Mouse (Mus musculus): ENCODE results near the gene Slc4a4. TPM values are rescaled to one million over a fixed set of nuclear protein-coding genes. Genes with fewer than 3 reads are reported as not detected.
A peak's percentile ranks its signal among the peaks of the same experiment; 100 is the strongest.

Gene Slc4a4
- polyA plus RNA-seq, 1 experiment from 2014 or later = 4.8 TPM

- no peak overlapping the region for H3K4me2 ChIP-seq (ENCODE audit: low read length)
- H3K4me3 ChIP-seq (replicated peaks; ENCODE audit: low read depth, low read length) = no peak overlapping the region
- H3K4me1 ChIP-seq (ENCODE audit: control insufficient read depth, insufficient read depth, low read length) = no peaks in the 10 kb centered on the region
- no peak overlapping the region for H3K27ac ChIP-seq (replicated peaks; ENCODE audit: low read depth, low read length)
- no peak for ATAC-seq (ENCODE audit: low FRiP score, low TSS enrichment)
- H3K27me3 ChIP-seq (ENCODE audit: control insufficient read depth, insufficient read depth, low read length) = no peaks in the 10 kb centered on the region
- no peaks in the 10 kb centered on the region for H3K36me3 ChIP-seq (ENCODE audit: control insufficient read depth, insufficient read depth, low read length)
- H3K9me3 ChIP-seq (ENCODE audit: control insufficient read depth, low read length) = no peaks in the 10 kb centered on the region
- no peak for DNase-seq
- WGBS = 97% methylated on average over 3 of the region's 3 CpGs
- H3K9ac ChIP-seq (replicated peaks; ENCODE audit: low read length) = no peak overlapping the region
Observed at GRCm38 (mm10) chr5:89012456-89012855, 125.8 kb downstream of the Slc4a4 start.

GRCm38 (mm10) chr5:89014782-89015181 lies 128.2 kb downstream of the Slc4a4 start:
- no peak for ATAC-seq (ENCODE audit: low FRiP score, low TSS enrichment)

GRCm38 (mm10) chr5:89015878-89016277 lies 129.3 kb downstream of the Slc4a4 start:
- no peak overlapping the region for H3K9ac ChIP-seq (replicated peaks; ENCODE audit: low read length)
- no peaks in the 10 kb centered on the region for H3K36me3 ChIP-seq (ENCODE audit: control insufficient read depth, insufficient read depth, low read length)
- no peak overlapping the region for H3K27ac ChIP-seq (replicated peaks; ENCODE audit: low read depth, low read length)
- H3K27me3 ChIP-seq (ENCODE audit: control insufficient read depth, insufficient read depth, low read length) = no peaks in the 10 kb centered on the region
- ATAC-seq (ENCODE audit: low FRiP score, low TSS enrichment) (no peak), DNase-seq (no peak)
- no peaks in the 10 kb centered on the region for H3K4me1 ChIP-seq (ENCODE audit: control insufficient read depth, insufficient read depth, low read length)
- no peak overlapping the region for H3K4me2 ChIP-seq (ENCODE audit: low read length)
- no peak overlapping the region for H3K4me3 ChIP-seq (replicated peaks; ENCODE audit: low read depth, low read length)
- 91% methylated on average over 5 of the region's 5 CpGs for WGBS
- no peaks in the 10 kb centered on the region for H3K9me3 ChIP-seq (ENCODE audit: control insufficient read depth, low read length)

More at GRCm38 (mm10) chr5:89014782-89015181, 128.2 kb downstream of the Slc4a4 start:
- no peak overlapping the region for H3K4me2 ChIP-seq (ENCODE audit: low read length)
- no peaks in the 10 kb centered on the region for H3K4me1 ChIP-seq (ENCODE audit: control insufficient read depth, insufficient read depth, low read length)
- no peaks in the 10 kb centered on the region for H3K27me3 ChIP-seq (ENCODE audit: control insufficient read depth, insufficient read depth, low read length)
- 88% methylated on average over 2 of the region's 2 CpGs for WGBS
- no peak overlapping the region for H3K4me3 ChIP-seq (replicated peaks; ENCODE audit: low read depth, low read length)
- no peak overlapping the region for H3K27ac ChIP-seq (replicated peaks; ENCODE audit: low read depth, low read length)
- H3K9me3 ChIP-seq (ENCODE audit: control insufficient read depth, low read length) = no peaks in the 10 kb centered on the region
- no peaks in the 10 kb centered on the region for H3K36me3 ChIP-seq (ENCODE audit: control insufficient read depth, insufficient read depth, low read length)
- no peak for DNase-seq
- H3K9ac ChIP-seq (replicated peaks; ENCODE audit: low read length) = no peak overlapping the region

- 80% methylated on average over 6 of the region's 6 CpGs for WGBS
- H3K4me3 ChIP-seq (replicated peaks; ENCODE audit: low read depth, low read length) = no peak overlapping the region
- no peaks in the 10 kb centered on the region for H3K36me3 ChIP-seq (ENCODE audit: control insufficient read depth, insufficient read depth, low read length)
- no peak for ATAC-seq (ENCODE audit: low FRiP score, low TSS enrichment)
- H3K27ac ChIP-seq (replicated peaks; ENCODE audit: low read depth, low read length) = no peak overlapping the region
- DNase-seq = no peak
- H3K9me3 ChIP-seq (ENCODE audit: control insufficient read depth, low read length) = no peaks in the 10 kb centered on the region
- H3K4me2 ChIP-seq (ENCODE audit: low read length) = no peak overlapping the region
- no peaks in the 10 kb centered on the region for H3K27me3 ChIP-seq (ENCODE audit: control insufficient read depth, insufficient read depth, low read length)
- H3K4me1 ChIP-seq (ENCODE audit: control insufficient read depth, insufficient read depth, low read length) = no peaks in the 10 kb centered on the region
- H3K9ac ChIP-seq (replicated peaks; ENCODE audit: low read length) = no peak overlapping the region
Observed at GRCm38 (mm10) chr5:89018537-89018936, 131.9 kb downstream of the Slc4a4 start.

GRCm38 (mm10) chr5:89024413-89024812 lies 137.8 kb downstream of the Slc4a4 start:
- Histone ChIP-seq H3K4me3 (replicated peaks; ENCODE audit: low read depth, low read length) (no peak overlapping the region), H3K36me3 (ENCODE audit: control insufficient read depth, insufficient read depth, low read length) (no peaks in the 10 kb centered on the region), H3K9ac (replicated peaks; ENCODE audit: low read length) (no peak overlapping the region), H3K27ac (replicated peaks; ENCODE audit: low read depth, low read length) (no peak overlapping the region), H3K4me1 (ENCODE audit: control insufficient read depth, insufficient read depth, low read length) (no peaks in the 10 kb centered on the region), H3K27me3 (ENCODE audit: control insufficient read depth, insufficient read depth, low read length) (no peaks in the 10 kb centered on the region), H3K9me3 (ENCODE audit: control insufficient read depth, low read length) (no peaks in the 10 kb centered on the region), H3K4me2 (ENCODE audit: low read length) (no peak overlapping the region)
- 87% methylated on average over 4 of the region's 4 CpGs for WGBS
- DNase-seq (no peak), ATAC-seq (ENCODE audit: low FRiP score, low TSS enrichment) (no peak)

GRCm38 (mm10) chr5:89027518-89028085 lies 141.0 kb downstream of the Slc4a4 start:
- ATAC-seq (ENCODE audit: low FRiP score, low TSS enrichment) = no peak
- no peak overlapping the region for H3K9ac ChIP-seq (replicated peaks; ENCODE audit: low read length)
- H3K27ac ChIP-seq (replicated peaks; ENCODE audit: low read depth, low read length) = no peak overlapping the region
- DNase-seq = no peak
- no peak overlapping the region for H3K4me2 ChIP-seq (ENCODE audit: low read length)
- no peaks in the 10 kb centered on the region for H3K27me3 ChIP-seq (ENCODE audit: control insufficient read depth, insufficient read depth, low read length)
- H3K4me1 ChIP-seq (ENCODE audit: control insufficient read depth, insufficient read depth, low read length) = no peaks in the 10 kb centered on the region
- 92% methylated on average over 4 of the region's 4 CpGs for WGBS
- H3K36me3 ChIP-seq (ENCODE audit: control insufficient read depth, insufficient read depth, low read length) = no peaks in the 10 kb centered on the region
- H3K9me3 ChIP-seq (ENCODE audit: control insufficient read depth, low read length) = no peaks in the 10 kb centered on the region
- no peak overlapping the region for H3K4me3 ChIP-seq (replicated peaks; ENCODE audit: low read depth, low read length)

- H3K9ac ChIP-seq (replicated peaks; ENCODE audit: low read length) = no peak overlapping the region
- ATAC-seq (ENCODE audit: low FRiP score, low TSS enrichment) (no peak), DNase-seq (no peak)
- H3K9me3 ChIP-seq (ENCODE audit: control insufficient read depth, low read length) = no peaks in the 10 kb centered on the region
- no peak overlapping the region for H3K27ac ChIP-seq (replicated peaks; ENCODE audit: low read depth, low read length)
- H3K4me2 ChIP-seq (ENCODE audit: low read length) = no peak overlapping the region
- H3K4me3 ChIP-seq (replicated peaks; ENCODE audit: low read depth, low read length) = no peak overlapping the region
- 0 out of 2 replicates have a peak, but pooled peaks cover 5% of the 10 kb centered on the region for H3K4me1 ChIP-seq (ENCODE audit: control insufficient read depth, insufficient read depth, low read length)
- H3K27me3 ChIP-seq (ENCODE audit: control insufficient read depth, insufficient read depth, low read length) = no peaks in the 10 kb centered on the region
- WGBS = 90% methylated on average over 8 of the region's 8 CpGs
- H3K36me3 ChIP-seq (ENCODE audit: control insufficient read depth, insufficient read depth, low read length) = no peaks in the 10 kb centered on the region
Observed at GRCm38 (mm10) chr5:89032647-89033046, 146.0 kb downstream of the Slc4a4 start.

- no peaks in the 10 kb centered on the region for H3K9me3 ChIP-seq (ENCODE audit: control insufficient read depth, low read length)
- DNase-seq (no peak), ATAC-seq (ENCODE audit: low FRiP score, low TSS enrichment) (no peak)
- no peak overlapping the region for H3K27ac ChIP-seq (replicated peaks; ENCODE audit: low read depth, low read length)
- H3K9ac ChIP-seq (replicated peaks; ENCODE audit: low read length) = no peak overlapping the region
- no peaks in the 10 kb centered on the region for H3K27me3 ChIP-seq (ENCODE audit: control insufficient read depth, insufficient read depth, low read length)
- 0 out of 2 replicates have a peak, but pooled peaks cover 5% of the 10 kb centered on the region for H3K4me1 ChIP-seq (ENCODE audit: control insufficient read depth, insufficient read depth, low read length)
- H3K36me3 ChIP-seq (ENCODE audit: control insufficient read depth, insufficient read depth, low read length) = no peaks in the 10 kb centered on the region
- no peak overlapping the region for H3K4me3 ChIP-seq (replicated peaks; ENCODE audit: low read depth, low read length)
- H3K4me2 ChIP-seq (ENCODE audit: low read length) = no peak overlapping the region
- WGBS = 89% methylated on average over 4 of the region's 4 CpGs
Observed at GRCm38 (mm10) chr5:89033256-89033655, 146.6 kb downstream of the Slc4a4 start.

- Histone ChIP-seq H3K27ac (replicated peaks; ENCODE audit: low read depth, low read length) (no peak overlapping the region), H3K9ac (replicated peaks; ENCODE audit: low read length) (no peak overlapping the region), H3K4me3 (replicated peaks; ENCODE audit: low read depth, low read length) (no peak overlapping the region), H3K27me3 (ENCODE audit: control insufficient read depth, insufficient read depth, low read length) (no peaks in the 10 kb centered on the region), H3K36me3 (ENCODE audit: control insufficient read depth, insufficient read depth, low read length) (no peaks in the 10 kb centered on the region), H3K4me1 (ENCODE audit: control insufficient read depth, insufficient read depth, low read length) (0 out of 2 replicates have a peak, but pooled peaks cover 5% of the 10 kb centered on the region), H3K9me3 (ENCODE audit: control insufficient read depth, low read length) (no peaks in the 10 kb centered on the region), H3K4me2 (ENCODE audit: low read length) (no peak overlapping the region)
- DNase-seq = peak; percentile 46
- 24% methylated on average over 5 of the region's 5 CpGs for WGBS
- ATAC-seq (ENCODE audit: low FRiP score, low TSS enrichment) = peak; percentile 24; the same call in 1 of the 2 replicates
Observed at GRCm38 (mm10) chr5:89036147-89036546, 149.5 kb downstream of the Slc4a4 start.
